Mouse (Mus musculus) cortical plate, adult 2 months (tissue): ENCODE results near the gene Bmper. TPM values are rescaled to one million over a fixed set of nuclear protein-coding genes. Genes with fewer than 3 reads are reported as not detected.

Experiments used
- H3K27ac ChIP-seq: fragments of 200-500 bp; 2 replicates; pipeline ENCODE4 v1.5.1; 2012; ENCODE audit warnings: low read length, control low read depth, inconsistent platforms; ENCODE audit not compliant: insufficient read depth
- H3K4me1 ChIP-seq: fragments of 200-500 bp; 2 replicates; pipeline ENCODE4 v1.6.1; 2011; ENCODE audit warnings: low read length; ENCODE audit not compliant: control insufficient read depth, insufficient read depth
- H3K4me3 ChIP-seq: fragments of 200-500 bp; 2 replicates; pipeline ENCODE4 v1.5.1; 2011; ENCODE audit warnings: mild to moderate bottlenecking, low read length, control low read depth; ENCODE audit not compliant: insufficient read depth
- CTCF ChIP-seq: fragments of 200-500 bp; IDR thresholded peaks from 2 replicates; pipeline ENCODE4 v1.5.1; 2011; ENCODE audit warnings: mild to moderate bottlenecking, control low read depth, low read length; ENCODE audit not compliant: insufficient read depth; ENCODE audit errors: extremely low read depth
- POLR2A ChIP-seq: fragments of 200-500 bp; IDR thresholded peaks from 2 replicates; pipeline ENCODE4 v1.6.1; 2011; ENCODE audit warnings: mild to moderate bottlenecking, low read length, control low read depth; ENCODE audit not compliant: insufficient read depth; ENCODE audit errors: extremely low read depth
- polyA plus RNA-seq: library from polyadenylated mRNA; depleted of rRNA; stranded (reverse); fragments of >200 nt; gene quantifications from 2 replicates; pipeline ENCODE4 v1.2.3, GENCODE M21; 2012

The Bmper gene
- polyA plus RNA-seq, 1 experiment, result 5.9 TPM

- no peaks in the 10 kb centered on the region for H3K4me1 ChIP-seq
- H3K27ac ChIP-seq, result no peak overlapping the region
- no peak for TF ChIP-seq CTCF
- TF ChIP-seq POLR2A, result no peak
- no peak overlapping the region for H3K4me3 ChIP-seq
Observed at GRCm38 (mm10) chr9:23233464-23234121, 10.7 kb downstream of the Bmper start.

GRCm38 (mm10) chr9:23235368-23236002 lies 12.6 kb downstream of the Bmper start:
- TF ChIP-seq CTCF (no peak), POLR2A (no peak)

GRCm38 (mm10) chr9:23236635-23237279 lies 13.9 kb downstream of the Bmper start:
- Histone ChIP-seq H3K4me3 (no peak overlapping the region), H3K4me1 (no peaks in the 10 kb centered on the region), H3K27ac (no peak overlapping the region)
- TF ChIP-seq POLR2A (no peak), CTCF (no peak)

More at GRCm38 (mm10) chr9:23235368-23236002, 12.6 kb downstream of the Bmper start:
- Histone ChIP-seq H3K4me3 (no peak overlapping the region), H3K4me1 (no peaks in the 10 kb centered on the region), H3K27ac (no peak overlapping the region)

GRCm38 (mm10) chr9:23239011-23239410 lies 16.1 kb downstream of the Bmper start:
- no peak for TF ChIP-seq CTCF
- no peak overlapping the region for H3K4me3 ChIP-seq
- no peak overlapping the region for H3K27ac ChIP-seq
- H3K4me1 ChIP-seq, result no peaks in the 10 kb centered on the region

DNA sequence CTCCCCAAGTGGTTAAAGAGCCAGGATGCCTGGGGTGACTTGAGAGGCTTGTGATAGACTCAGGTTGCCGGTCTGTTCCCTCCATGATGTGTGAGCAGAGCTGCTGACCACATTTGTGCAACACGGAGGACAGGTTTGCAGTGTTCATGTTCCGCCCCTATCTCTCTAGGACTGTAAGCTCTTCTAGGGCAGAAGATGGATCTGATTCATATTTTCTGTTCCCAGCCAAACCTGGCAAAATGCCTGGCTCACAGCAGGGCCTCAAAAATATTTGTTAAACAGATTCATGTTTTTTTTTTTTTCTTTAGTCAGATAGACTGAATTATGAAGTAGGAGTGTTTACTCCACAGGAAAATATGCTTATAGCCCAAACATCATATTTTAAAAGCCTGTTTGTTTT lies 20.0 kb downstream of the Bmper start:
- Histone ChIP-seq H3K4me3 (no peak overlapping the region), H3K27ac (no peak overlapping the region), H3K4me1 (no peaks in the 10 kb centered on the region)
- TF ChIP-seq POLR2A (no peak), CTCF (no peak)

DNA sequence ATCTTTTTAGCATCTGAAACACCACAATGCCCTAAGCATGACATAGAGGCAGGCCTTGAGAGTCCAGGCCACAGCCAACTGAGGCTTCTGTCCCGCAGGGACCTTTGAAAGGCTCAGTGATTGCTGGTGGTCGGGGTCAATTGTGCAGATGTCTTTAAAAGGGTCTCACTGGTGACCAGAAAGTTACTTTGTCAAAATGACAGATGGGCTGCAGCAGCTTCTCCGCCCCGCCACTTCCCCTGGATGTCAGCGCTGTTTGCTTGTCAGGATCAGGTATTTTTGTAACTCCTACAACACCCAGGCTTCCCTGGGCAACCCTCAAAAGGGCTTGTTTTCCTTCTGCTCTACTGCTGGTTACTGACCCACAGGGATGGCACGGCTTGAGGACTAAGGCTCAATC lies 21.0 kb downstream of the Bmper start:
- H3K4me3 ChIP-seq, result no peak overlapping the region
- H3K27ac ChIP-seq, result no peak overlapping the region
- no peaks in the 10 kb centered on the region for H3K4me1 ChIP-seq
- TF ChIP-seq POLR2A (no peak), CTCF (no peak)

- no peak for TF ChIP-seq CTCF
- TF ChIP-seq POLR2A, result no peak
- Histone ChIP-seq H3K4me3 (no peak overlapping the region), H3K27ac (no peak overlapping the region), H3K4me1 (no peaks in the 10 kb centered on the region)
Observed at GRCm38 (mm10) chr9:23246389-23246788, 23.5 kb downstream of the Bmper start.

DNA sequence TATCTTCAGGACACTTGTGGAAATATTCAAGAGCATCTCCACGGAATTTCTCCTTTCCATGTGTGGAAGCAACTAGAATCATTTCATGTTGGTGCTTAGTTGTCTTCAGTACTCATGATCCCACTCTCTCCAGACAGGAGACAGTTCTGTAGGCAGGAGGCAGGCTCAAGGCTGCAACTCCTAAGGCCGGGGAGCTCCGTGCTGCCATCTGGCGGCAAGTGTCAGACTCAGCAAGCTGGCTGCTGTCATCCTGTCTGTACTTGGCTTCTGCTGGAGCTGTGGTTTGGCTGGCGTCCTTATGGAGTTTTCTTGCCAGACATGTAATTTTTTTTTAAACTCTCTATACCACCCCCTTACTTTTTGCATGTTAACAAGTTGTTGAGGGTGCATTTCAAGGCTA lies 27.1 kb downstream of the Bmper start:
- no peak overlapping the region for H3K4me3 ChIP-seq
- no peak for TF ChIP-seq POLR2A
- peak; percentile 83 for TF ChIP-seq CTCF
- no peak overlapping the region for H3K27ac ChIP-seq
- no peaks in the 10 kb centered on the region for H3K4me1 ChIP-seq

- H3K4me3 ChIP-seq, result no peak overlapping the region
- H3K27ac ChIP-seq, result no peak overlapping the region
- TF ChIP-seq POLR2A, result no peak
- TF ChIP-seq CTCF, result no peak
- H3K4me1 ChIP-seq, result no peaks in the 10 kb centered on the region
Observed at GRCm38 (mm10) chr9:23251001-23251400, 28.1 kb downstream of the Bmper start.

GRCm38 (mm10) chr9:23253624-23254023 lies 30.7 kb downstream of the Bmper start:
- Histone ChIP-seq H3K4me3 (no peak overlapping the region), H3K4me1 (no peaks in the 10 kb centered on the region), H3K27ac (no peak overlapping the region)
- TF ChIP-seq CTCF (no peak), POLR2A (no peak)
